Mouse (Mus musculus): ENCODE results near the gene Mtmr12.

DNA sequence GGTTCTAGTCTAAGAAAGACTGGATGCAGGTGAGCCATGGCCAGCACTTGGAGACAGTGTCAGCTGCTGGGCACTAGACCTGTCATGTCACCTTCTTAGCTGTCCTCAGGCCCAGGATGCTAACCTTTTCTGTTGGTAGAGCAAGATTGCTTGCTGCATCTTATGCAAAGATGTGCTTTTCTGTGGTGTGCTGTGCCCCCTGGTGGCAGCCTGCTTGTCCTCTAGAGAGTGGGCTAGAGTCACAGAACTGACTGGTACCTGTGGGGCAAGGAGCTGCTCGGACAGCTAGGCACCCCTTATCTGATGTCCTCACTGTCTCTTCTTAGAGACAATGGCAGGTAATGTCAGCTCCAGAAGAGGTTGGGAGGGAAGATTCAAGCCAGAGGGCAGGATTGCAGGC, 63.2 kb downstream of the Mtmr12 start:
- TF ChIP-seq POLR2A (IDR thresholded peaks at IDR 0.05; ENCODE audit: insufficient read depth, low read length) = no peak
- TF ChIP-seq EP300 (IDR thresholded peaks at IDR 0.05; ENCODE audit: insufficient read depth, low read depth, low read length) = no peak
